Mouse (Mus musculus): Measurements from ENCODE around the gene B3gnt2. TPM values are rescaled to one million over a fixed set of nuclear protein-coding genes. Genes with fewer than 3 reads are reported as not detected.

Gene B3gnt2
- polyA plus RNA-seq, 1 experiment from 2014 or later: 4.6 TPM

DNA sequence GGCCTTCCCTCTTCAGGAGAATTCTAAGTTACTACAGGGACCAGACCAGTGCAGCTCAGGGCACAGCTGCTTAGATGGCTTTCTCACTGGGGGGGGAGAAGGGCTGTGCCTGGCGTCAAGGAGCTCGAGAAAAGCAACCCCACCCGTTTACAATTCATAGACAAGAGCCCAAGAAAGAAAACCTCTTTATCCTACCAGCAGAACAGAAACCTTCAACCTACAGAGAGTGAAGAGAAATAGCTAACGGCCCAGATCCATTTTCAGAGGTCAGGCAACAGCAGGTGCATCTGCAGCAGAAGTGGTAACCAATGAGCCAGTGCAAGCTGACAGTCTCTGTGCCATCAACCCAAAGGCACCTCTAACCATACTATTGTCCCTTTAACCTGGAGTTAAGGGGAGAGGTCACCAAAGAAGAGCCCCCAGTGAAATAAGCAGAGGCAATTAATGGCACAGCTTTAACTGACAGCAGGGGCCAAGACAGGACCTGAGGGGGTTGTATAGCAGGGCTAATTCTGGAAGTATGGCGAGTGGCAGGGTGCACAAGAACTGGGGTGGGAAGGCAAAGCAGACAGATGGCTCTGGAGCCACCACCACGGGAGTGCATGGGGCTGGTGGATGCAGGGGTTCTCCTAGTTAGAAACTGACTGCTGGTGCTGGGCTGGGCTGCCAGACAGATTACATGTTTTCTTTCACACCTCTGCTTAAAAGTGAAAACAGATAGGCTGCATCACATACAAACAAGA, 14.5 kb downstream of the B3gnt2 start:
- Histone ChIP-seq H3K27me3 (ENCODE audit: control insufficient read depth, insufficient read depth, low read length) (no peaks in the 10 kb centered on the region), H3K4me2 (replicated peaks) (no peak overlapping the region), H3K4me1 (replicated peaks; ENCODE audit: control insufficient read depth, insufficient read depth, low read length) (no peaks in the 10 kb centered on the region), H3K4me3 (replicated peaks; ENCODE audit: low read length) (no peak overlapping the region), H3K27ac (no peak overlapping the region), H3K9me3 (ENCODE audit: control insufficient read depth, low read length) (no peaks in the 10 kb centered on the region), H3K9ac (no peak overlapping the region), H3K36me3 (replicated peaks; ENCODE audit: control insufficient read depth, insufficient read depth) (no peaks in the 10 kb centered on the region)
- DNase-seq (ENCODE audit: low spot score) (no peak), ATAC-seq (ENCODE audit: low FRiP score) (no peak)
- WGBS: 54% methylated on average over 6 of the region's 6 CpGs

DNA sequence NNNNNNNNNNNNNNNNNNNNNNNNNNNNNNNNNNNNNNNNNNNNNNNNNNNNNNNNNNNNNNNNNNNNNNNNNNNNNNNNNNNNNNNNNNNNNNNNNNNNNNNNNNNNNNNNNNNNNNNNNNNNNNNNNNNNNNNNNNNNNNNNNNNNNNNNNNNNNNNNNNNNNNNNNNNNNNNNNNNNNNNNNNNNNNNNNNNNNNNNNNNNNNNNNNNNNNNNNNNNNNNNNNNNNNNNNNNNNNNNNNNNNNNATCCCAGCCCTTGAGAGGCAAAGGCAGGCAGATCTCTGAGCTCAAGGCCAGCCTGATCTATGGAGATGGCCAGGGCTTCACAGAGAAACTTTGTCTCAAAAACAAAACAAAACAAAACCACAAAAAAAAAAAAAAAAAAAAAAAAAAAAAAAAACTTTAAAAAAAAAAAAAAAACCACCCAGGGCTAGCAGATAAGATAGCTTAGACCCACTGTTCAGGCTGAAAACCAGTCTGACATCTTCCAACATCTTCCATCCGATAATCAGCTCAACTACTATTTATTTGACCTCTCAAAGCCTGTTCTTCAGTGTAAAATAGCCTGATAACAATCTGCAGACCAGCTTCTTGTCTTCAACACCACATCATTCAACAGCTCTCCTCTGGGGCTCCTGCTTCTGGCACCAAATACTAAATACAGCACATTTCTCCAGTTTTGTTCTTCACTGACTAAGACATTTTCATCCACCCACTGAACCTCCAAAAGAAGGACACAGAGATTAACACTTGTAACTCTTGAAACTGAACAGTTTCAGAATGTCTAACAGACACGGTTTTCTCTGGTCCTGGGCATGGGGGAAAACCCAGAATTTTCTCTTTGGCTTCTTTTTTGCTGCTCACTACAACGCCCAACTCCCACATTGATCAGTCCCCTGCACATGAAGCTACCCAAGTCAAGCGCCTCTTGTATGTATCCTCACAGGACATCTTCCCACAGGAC, 15.7 kb downstream of the B3gnt2 start:
- Histone ChIP-seq H3K4me3 (replicated peaks; ENCODE audit: low read length) (no peak overlapping the region), H3K36me3 (replicated peaks; ENCODE audit: control insufficient read depth, insufficient read depth) (no peaks in the 10 kb centered on the region), H3K4me2 (replicated peaks) (no peak overlapping the region), H3K9ac (no peak overlapping the region), H3K9me3 (ENCODE audit: control insufficient read depth, low read length) (no peaks in the 10 kb centered on the region), H3K4me1 (replicated peaks; ENCODE audit: control insufficient read depth, insufficient read depth, low read length) (no peaks in the 10 kb centered on the region), H3K27ac (no peak overlapping the region), H3K27me3 (ENCODE audit: control insufficient read depth, insufficient read depth, low read length) (no peaks in the 10 kb centered on the region)
- DNase-seq (ENCODE audit: low spot score) (no peak), ATAC-seq (ENCODE audit: low FRiP score) (no peak)
- 88% methylated on average over 4 of the region's 4 CpGs for WGBS

DNA sequence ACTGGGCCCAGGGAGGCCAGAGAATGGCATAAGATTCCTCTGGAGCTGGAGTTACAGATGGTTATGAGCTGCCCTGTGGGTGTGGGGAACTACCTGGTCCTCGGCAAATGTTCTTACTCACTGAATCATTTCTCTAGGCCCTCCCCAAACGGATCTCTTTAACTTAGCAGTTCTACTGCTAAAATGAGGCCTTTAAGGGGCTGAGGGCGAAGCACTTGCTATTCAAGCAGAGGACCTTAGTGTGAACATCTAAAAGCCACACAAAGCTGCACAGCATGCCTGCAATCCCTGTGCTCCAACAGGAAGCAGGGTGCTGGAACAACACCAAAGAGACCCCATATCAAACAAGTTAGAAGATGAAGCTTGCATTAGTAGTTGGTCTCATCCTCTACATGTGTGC, 21.3 kb downstream of the B3gnt2 start:
- Histone ChIP-seq H3K9me3 (ENCODE audit: control insufficient read depth, low read length) (no peaks in the 10 kb centered on the region), H3K27me3 (ENCODE audit: control insufficient read depth, insufficient read depth, low read length) (no peaks in the 10 kb centered on the region), H3K36me3 (replicated peaks; ENCODE audit: control insufficient read depth, insufficient read depth) (no peaks in the 10 kb centered on the region), H3K4me3 (replicated peaks; ENCODE audit: low read length) (no peak overlapping the region), H3K27ac (no peak overlapping the region), H3K4me1 (replicated peaks; ENCODE audit: control insufficient read depth, insufficient read depth, low read length) (no peaks in the 10 kb centered on the region), H3K9ac (no peak overlapping the region), H3K4me2 (replicated peaks) (no peak overlapping the region)
- DNase-seq (ENCODE audit: low spot score): no peak
- WGBS: 75% methylated on average over 3 of the region's 3 CpGs
- ATAC-seq (ENCODE audit: low FRiP score): no peak

DNA sequence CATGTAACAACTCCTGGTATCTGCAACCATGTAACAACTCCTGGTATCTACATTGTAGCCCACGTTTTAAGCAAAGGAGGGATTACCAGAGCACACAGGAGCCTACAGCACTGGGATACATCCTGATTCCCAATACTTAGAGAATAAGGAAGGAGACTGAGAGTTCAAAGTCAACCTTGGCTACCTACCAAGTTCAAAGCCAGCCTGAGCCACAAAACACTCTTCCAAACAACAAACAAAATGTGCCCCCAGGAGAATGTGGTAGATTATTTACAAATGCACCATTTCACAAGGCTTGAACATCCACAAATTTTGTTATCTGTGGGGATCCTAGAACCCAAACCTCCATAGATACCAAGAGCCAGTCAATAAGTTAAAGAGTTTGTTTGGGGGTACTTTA, 22.4 kb downstream of the B3gnt2 start:
- H3K9me3 ChIP-seq (ENCODE audit: control insufficient read depth, low read length): no peaks in the 10 kb centered on the region
- H3K36me3 ChIP-seq (replicated peaks; ENCODE audit: control insufficient read depth, insufficient read depth): no peaks in the 10 kb centered on the region
- 49% methylated on average over 1 of the region's 1 CpGs for WGBS
- no peaks in the 10 kb centered on the region for H3K4me1 ChIP-seq (replicated peaks; ENCODE audit: control insufficient read depth, insufficient read depth, low read length)
- no peak overlapping the region for H3K27ac ChIP-seq
- H3K9ac ChIP-seq: no peak overlapping the region
- H3K4me2 ChIP-seq (replicated peaks): no peak overlapping the region
- no peak for ATAC-seq (ENCODE audit: low FRiP score)
- no peak for DNase-seq (ENCODE audit: low spot score)
- H3K27me3 ChIP-seq (ENCODE audit: control insufficient read depth, insufficient read depth, low read length): no peaks in the 10 kb centered on the region
- H3K4me3 ChIP-seq (replicated peaks; ENCODE audit: low read length): no peak overlapping the region

DNA sequence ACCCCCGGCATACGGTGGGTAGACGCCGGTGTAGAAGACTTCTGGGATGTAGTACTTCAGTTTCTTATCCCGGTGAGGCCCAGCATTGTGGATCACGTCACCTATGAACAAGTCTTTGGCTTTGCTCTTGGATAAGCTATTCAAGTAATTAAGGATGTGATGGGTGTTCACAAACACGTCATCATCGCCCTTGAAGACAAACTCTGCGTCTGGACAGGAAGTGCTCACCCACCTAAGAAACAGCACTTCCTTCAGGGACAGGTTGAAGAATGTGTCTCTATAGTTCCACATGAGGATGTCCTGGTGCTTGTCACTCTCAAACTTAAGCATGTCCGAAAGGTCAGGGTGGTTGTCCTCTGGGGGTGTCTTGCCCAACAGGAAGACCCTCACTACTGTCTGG, 24.5 kb downstream of the B3gnt2 start:
- ATAC-seq (ENCODE audit: low FRiP score): no peak
- Histone ChIP-seq H3K4me3 (replicated peaks; ENCODE audit: low read length) (no peak overlapping the region), H3K9ac (no peak overlapping the region), H3K4me1 (replicated peaks; ENCODE audit: control insufficient read depth, insufficient read depth, low read length) (no peaks in the 10 kb centered on the region), H3K9me3 (ENCODE audit: control insufficient read depth, low read length) (no peaks in the 10 kb centered on the region), H3K4me2 (replicated peaks) (no peak overlapping the region), H3K27me3 (ENCODE audit: control insufficient read depth, insufficient read depth, low read length) (no peaks in the 10 kb centered on the region), H3K27ac (no peak overlapping the region), H3K36me3 (replicated peaks; ENCODE audit: control insufficient read depth, insufficient read depth) (no peaks in the 10 kb centered on the region)
- DNase-seq (ENCODE audit: low spot score): no peak
- whole genome bisulfite sequencing: 96% methylated on average over 10 of the region's 10 CpGs

- Histone ChIP-seq H3K36me3 (replicated peaks; ENCODE audit: control insufficient read depth, insufficient read depth) (no peaks in the 10 kb centered on the region), H3K4me3 (replicated peaks; ENCODE audit: low read length) (no peak overlapping the region), H3K9ac (no peak overlapping the region), H3K4me2 (replicated peaks) (no peak overlapping the region), H3K27ac (no peak overlapping the region), H3K4me1 (replicated peaks; ENCODE audit: control insufficient read depth, insufficient read depth, low read length) (no peaks in the 10 kb centered on the region), H3K9me3 (ENCODE audit: control insufficient read depth, low read length) (no peaks in the 10 kb centered on the region), H3K27me3 (ENCODE audit: control insufficient read depth, insufficient read depth, low read length) (no peaks in the 10 kb centered on the region)
- DNase-seq (ENCODE audit: low spot score): no peak
- 81% methylated on average over 4 of the region's 4 CpGs for WGBS
- ATAC-seq (ENCODE audit: low FRiP score): no peak
These were observed 28.2 kb downstream of the B3gnt2 start for GRCm38 (mm10) chr11:22832600-22832999.

DNA sequence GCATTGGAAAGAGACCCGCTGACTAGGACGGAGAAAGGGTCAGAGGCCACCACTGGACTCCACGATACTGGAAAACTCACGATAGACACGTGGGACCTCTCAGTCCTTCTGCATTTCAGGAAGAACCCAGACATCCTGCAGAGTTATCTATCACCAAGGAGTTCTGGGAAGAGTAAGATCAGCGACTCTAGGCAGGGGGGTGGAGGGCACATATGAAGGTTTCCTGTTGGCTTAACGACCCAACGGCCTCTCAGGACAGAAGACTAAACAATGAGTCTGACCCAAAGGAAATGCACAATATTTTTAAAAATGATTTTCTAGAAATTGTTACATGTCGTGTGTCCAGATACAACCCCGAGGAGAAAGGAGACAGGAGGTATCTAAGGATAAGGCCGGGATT, 28.8 kb downstream of the B3gnt2 start:
- Histone ChIP-seq H3K9ac (no peak overlapping the region), H3K9me3 (ENCODE audit: control insufficient read depth, low read length) (no peaks in the 10 kb centered on the region), H3K27ac (no peak overlapping the region), H3K4me1 (replicated peaks; ENCODE audit: control insufficient read depth, insufficient read depth, low read length) (no peaks in the 10 kb centered on the region), H3K36me3 (replicated peaks; ENCODE audit: control insufficient read depth, insufficient read depth) (no peaks in the 10 kb centered on the region), H3K4me3 (replicated peaks; ENCODE audit: low read length) (no peak overlapping the region), H3K4me2 (replicated peaks) (no peak overlapping the region), H3K27me3 (ENCODE audit: control insufficient read depth, insufficient read depth, low read length) (no peaks in the 10 kb centered on the region)
- DNase-seq (ENCODE audit: low spot score) (no peak), ATAC-seq (ENCODE audit: low FRiP score) (no peak)
- WGBS: 89% methylated on average over 11 of the region's 11 CpGs

DNA sequence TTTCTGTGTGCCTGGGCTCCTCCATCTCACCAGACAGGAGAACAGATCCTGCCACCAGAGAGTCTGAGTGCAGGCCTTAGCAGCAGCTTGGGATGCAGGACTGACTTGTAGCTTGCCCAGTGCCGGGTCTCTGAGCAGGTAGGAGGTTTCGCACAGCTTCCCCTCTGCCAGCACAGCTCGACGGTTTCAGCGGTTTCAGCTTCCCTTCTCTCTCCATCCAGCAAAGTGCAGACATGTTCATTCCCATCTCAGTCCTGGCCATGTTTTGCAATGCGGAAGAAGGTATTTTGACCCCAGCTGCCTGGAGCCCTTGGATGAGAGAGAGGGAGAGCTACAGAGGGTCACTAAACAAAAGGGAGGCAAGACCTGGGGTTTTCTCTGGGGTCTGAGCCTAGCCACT, 30.1 kb downstream of the B3gnt2 start:
- H3K4me2 ChIP-seq (replicated peaks): no peak overlapping the region
- WGBS: 74% methylated on average over 6 of the region's 6 CpGs

GRCm38 (mm10) chr11:22830179-22830611, 30.6 kb downstream of the B3gnt2 start:
- Histone ChIP-seq H3K27me3 (ENCODE audit: control insufficient read depth, insufficient read depth, low read length) (no peaks in the 10 kb centered on the region), H3K9me3 (ENCODE audit: control insufficient read depth, low read length) (no peaks in the 10 kb centered on the region), H3K4me2 (replicated peaks) (no peak overlapping the region), H3K4me1 (replicated peaks; ENCODE audit: control insufficient read depth, insufficient read depth, low read length) (no peaks in the 10 kb centered on the region), H3K9ac (no peak overlapping the region), H3K4me3 (replicated peaks; ENCODE audit: low read length) (no peak overlapping the region), H3K36me3 (replicated peaks; ENCODE audit: control insufficient read depth, insufficient read depth) (no peaks in the 10 kb centered on the region), H3K27ac (no peak overlapping the region)
- DNase-seq (ENCODE audit: low spot score): no peak
- WGBS: 47% methylated on average over 5 of the region's 5 CpGs
- no peak for ATAC-seq (ENCODE audit: low FRiP score)

More for the DNA sequence above, 30.1 kb downstream of the B3gnt2 start:
- Histone ChIP-seq H3K4me3 (replicated peaks; ENCODE audit: low read length) (no peak overlapping the region), H3K9ac (no peak overlapping the region), H3K27me3 (ENCODE audit: control insufficient read depth, insufficient read depth, low read length) (no peaks in the 10 kb centered on the region), H3K9me3 (ENCODE audit: control insufficient read depth, low read length) (no peaks in the 10 kb centered on the region), H3K36me3 (replicated peaks; ENCODE audit: control insufficient read depth, insufficient read depth) (no peaks in the 10 kb centered on the region), H3K27ac (no peak overlapping the region), H3K4me1 (replicated peaks; ENCODE audit: control insufficient read depth, insufficient read depth, low read length) (no peaks in the 10 kb centered on the region)
- DNase-seq (ENCODE audit: low spot score) (no peak), ATAC-seq (ENCODE audit: low FRiP score) (no peak)

Data from hindbrain, embryonic 14.5 days (tissue).